Comparison of ENCODE assay signal across 15 mouse cellular contexts in the genomic region with DNA sequence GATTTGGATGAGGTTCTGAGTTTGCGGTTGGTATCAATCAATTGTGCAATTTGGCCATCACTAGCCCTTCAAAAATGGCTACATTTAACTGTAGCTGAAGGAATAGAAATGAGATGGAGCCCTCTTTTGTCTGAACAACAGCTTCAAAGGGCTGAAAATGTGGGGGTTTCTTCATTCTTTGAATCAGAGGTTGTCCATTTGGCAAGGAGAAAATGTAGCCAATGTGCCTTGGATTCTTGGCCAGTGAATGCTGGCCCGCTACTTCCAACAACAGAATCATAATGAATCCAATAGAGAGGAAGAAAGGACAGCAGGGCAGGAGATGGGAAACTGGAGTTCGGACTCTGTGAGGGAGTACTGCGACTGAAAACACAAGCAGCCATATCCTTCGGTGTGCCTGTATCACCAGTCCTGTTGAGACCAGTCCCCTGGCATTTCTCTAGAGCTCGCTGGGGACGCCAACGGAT. TPM values are rescaled to one million over a fixed set of nuclear protein-coding genes. Genes with fewer than 3 reads are reported as not detected.
DNase-seq lines count a peak whose midpoint lies in the region; ATAC-seq and TF ChIP-seq lines count a peak whose summit lies in the region.
"Had no signal": no experiment of that assay in that cellular context is flagged by ENCODE, and none has a peak within 500 bp of the region (broad histone marks: within the 10 kb centered on the region; RNA-seq: fewer than 3 reads in every experiment).

No protein-coding gene starts in this region.

- WGBS in hindbrain, postnatal 0 days = 79% methylated on average over 8 of the region's 8 CpGs
- 90% methylated on average over 8 of the region's 8 CpGs for WGBS in hindbrain, embryonic 14.5 days

- no peaks in the 10 kb centered on the region for H3K27me3 ChIP-seq in hindbrain, postnatal 0 days (ENCODE audit: insufficient read depth, low read length)
- no peaks in the 10 kb centered on the region for H3K27me3 ChIP-seq in hindbrain, embryonic 14.5 days (ENCODE audit: control insufficient read depth, insufficient read depth, low read length)
- H3K27me3 ChIP-seq: embryonic facial prominence, embryonic 13.5 days; hindbrain, embryonic 12.5 days; megakaryocyte, embryonic 14.5 days had no signal

- no peak overlapping the region for H3K4me3 ChIP-seq in hindbrain, postnatal 0 days (ENCODE audit: low read length)
- H3K4me3 ChIP-seq in hindbrain, embryonic 14.5 days (replicated peaks; ENCODE audit: low read length) = no peak overlapping the region
- H3K4me3 ChIP-seq: embryonic facial prominence, embryonic 13.5 days; hindbrain, embryonic 12.5 days; megakaryocyte, embryonic 14.5 days had no signal

- no peaks in the 10 kb centered on the region for H3K36me3 ChIP-seq in hindbrain, postnatal 0 days (ENCODE audit: insufficient read depth, low read length)
- no peaks in the 10 kb centered on the region for H3K36me3 ChIP-seq in hindbrain, embryonic 14.5 days (replicated peaks; ENCODE audit: control insufficient read depth, insufficient read depth)
- H3K36me3 ChIP-seq: embryonic facial prominence, embryonic 13.5 days; G1E; hindbrain, embryonic 12.5 days had no signal

- H3K4me2 ChIP-seq in hindbrain, postnatal 0 days (ENCODE audit: low read depth, low read length) = no peak overlapping the region
- no peak overlapping the region for H3K4me2 ChIP-seq in hindbrain, embryonic 14.5 days (replicated peaks)
- H3K4me2 ChIP-seq: embryonic facial prominence, embryonic 13.5 days; hindbrain, embryonic 12.5 days; liver, embryonic 11.5 days had no signal

- peak; percentile 38 for DNase-seq in hindbrain, postnatal 0 days (ENCODE audit: low spot score)
- no peak for DNase-seq in hindbrain, embryonic 14.5 days (ENCODE audit: low spot score)
- DNase-seq in layer of hippocampus, postnatal 36 days = peak; percentile 15 to 24
- DNase-seq in right cerebral cortex, postnatal 10 days (ENCODE audit: low spot score in 2 of 2) = peak; percentile 51 to 75
- no peak for DNase-seq in testis, postnatal 14 days (ENCODE audit: low spot score)
- no peak for DNase-seq in thymus, adult 18-20 months
- DNase-seq: adrenal gland, postnatal 10 days; cerebellum, postnatal 25 days; kidney, adult 2 months had no signal

- no peak for ATAC-seq in hindbrain, postnatal 0 days
- ATAC-seq in hindbrain, embryonic 14.5 days (ENCODE audit: low FRiP score) = no peak
- peak; percentile 51 for ATAC-seq in frontal cortex, adult (ENCODE audit: low TSS enrichment)

- no peak for TF ChIP-seq CTCF in hindbrain, postnatal 0 days (IDR thresholded peaks at IDR 0.05; ENCODE audit: low read depth)

- 0 out of 2 replicates have a peak overlapping the region, but pooled peaks have one; percentile 33 for H3K27ac ChIP-seq in hindbrain, postnatal 0 days
- no peak overlapping the region for H3K27ac ChIP-seq in hindbrain, embryonic 14.5 days
- H3K27ac ChIP-seq: embryonic facial prominence, embryonic 13.5 days; hindbrain, embryonic 12.5 days had no signal

- H3K4me1 ChIP-seq in hindbrain, postnatal 0 days (ENCODE audit: insufficient read depth, low read length) = no peaks in the 10 kb centered on the region
- H3K4me1 ChIP-seq in hindbrain, embryonic 14.5 days (replicated peaks; ENCODE audit: control insufficient read depth, insufficient read depth, low read length) = no peaks in the 10 kb centered on the region
- H3K4me1 ChIP-seq: embryonic facial prominence, embryonic 13.5 days; megakaryocyte, embryonic 14.5 days had no signal

- H3K9me3 ChIP-seq in hindbrain, postnatal 0 days (ENCODE audit: low read length) = no peaks in the 10 kb centered on the region
- no peaks in the 10 kb centered on the region for H3K9me3 ChIP-seq in hindbrain, embryonic 14.5 days (ENCODE audit: control insufficient read depth, low read length)
- H3K9me3 ChIP-seq: embryonic facial prominence, embryonic 13.5 days; G1E; hindbrain, embryonic 12.5 days; megakaryocyte, embryonic 14.5 days had no signal

- no peak overlapping the region for H3K9ac ChIP-seq in hindbrain, postnatal 0 days (replicated peaks; ENCODE audit: low read length)
- no peak overlapping the region for H3K9ac ChIP-seq in hindbrain, embryonic 14.5 days
- H3K9ac ChIP-seq: embryonic facial prominence, embryonic 13.5 days; hindbrain, embryonic 12.5 days had no signal

RNA-seq across cellular contexts. Expression of a gene that starts 19.2 kb away (rescaled TPM):
- 52.3 and 55.8 TPM in 2 replicates for total RNA-seq in hindbrain, postnatal 0 days (2014; rRNA removed)
- 40.2 and 40.7 TPM in 2 replicates for polyA plus RNA-seq in hindbrain, postnatal 0 days (2015; fragmentation: Nextera tagmentation; extraction: Ambion mirVana)
- polyA plus RNA-seq in hindbrain, embryonic 14.5 days (2014; fragmentation: Nextera tagmentation; extraction: Ambion mirVana) = 56.9 and 59.6 TPM in 2 replicates
- total RNA-seq in layer of hippocampus, postnatal 36 days (2021) = 10 to 100 TPM; 71.0 to 94.3 TPM

Comparison
In these comparisons a context has a peak if more than half of its experiments do, and no peak if none do; other contexts are left out.
1. DNase-seq: peak in hindbrain, postnatal 0 days (single experiment), layer of hippocampus, postnatal 36 days (2 of 2) and right cerebral cortex, postnatal 10 days (2 of 2); none in hindbrain, embryonic 14.5 days (single experiment), testis, postnatal 14 days (single experiment) and thymus, adult 18-20 months (0 of 2).